Mouse (Mus musculus): ENCODE results near the gene Per2. TPM values are rescaled to one million over a fixed set of nuclear protein-coding genes. Genes with fewer than 3 reads are reported as not detected.
A peak's percentile ranks its signal among the peaks of the same experiment; 100 is the strongest.

Per2 gene
- polyA plus RNA-seq, 1 experiment: 3.7 TPM

DNA sequence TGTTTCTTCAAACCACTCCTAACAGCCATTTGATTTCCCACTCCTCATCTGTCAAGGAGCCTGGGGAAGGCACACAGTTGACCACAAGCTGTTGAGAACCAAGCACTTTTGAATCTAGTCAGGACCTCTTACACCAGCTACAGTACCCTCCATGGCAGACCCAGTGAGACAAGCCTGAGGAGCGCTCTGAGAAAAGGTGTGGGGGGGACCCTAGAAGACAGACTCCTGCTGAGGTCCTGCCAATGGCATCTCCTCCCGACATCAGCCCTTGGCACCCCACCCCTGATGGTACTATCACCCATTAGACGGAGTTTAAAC is 22.1 kb downstream of the Per2 start:
- DNase-seq (ENCODE audit: low read depth in 1 of 2, low spot score in 2 of 2): no peak
- Histone ChIP-seq H3K36me3 (ENCODE audit: control insufficient read depth, insufficient read depth, low read length) (0 out of 2 replicates have a peak, but pooled peaks cover 1% of the 10 kb centered on the region), H3K27me3 (ENCODE audit: control insufficient read depth, insufficient read depth, low read length) (no peaks in the 10 kb centered on the region), H3K27ac (ENCODE audit: insufficient read depth, low read length) (no peak overlapping the region), H3K4me1 (ENCODE audit: control insufficient read depth, insufficient read depth, insufficient read length) (peaks cover 3% of the 10 kb centered on the region), H3K4me3 (ENCODE audit: extremely low read depth, insufficient read depth, insufficient read length) (no peak overlapping the region)
- WGBS: 88% methylated on average over 3 of the region's 3 CpGs
- TF ChIP-seq CTCF (IDR thresholded peaks at IDR 0.05; ENCODE audit: extremely low read depth, insufficient read depth, insufficient read length, insufficient replicate concordance): no peak
- TF ChIP-seq POLR2A (IDR thresholded peaks at IDR 0.05; ENCODE audit: low read depth, low read length): no peak

DNA sequence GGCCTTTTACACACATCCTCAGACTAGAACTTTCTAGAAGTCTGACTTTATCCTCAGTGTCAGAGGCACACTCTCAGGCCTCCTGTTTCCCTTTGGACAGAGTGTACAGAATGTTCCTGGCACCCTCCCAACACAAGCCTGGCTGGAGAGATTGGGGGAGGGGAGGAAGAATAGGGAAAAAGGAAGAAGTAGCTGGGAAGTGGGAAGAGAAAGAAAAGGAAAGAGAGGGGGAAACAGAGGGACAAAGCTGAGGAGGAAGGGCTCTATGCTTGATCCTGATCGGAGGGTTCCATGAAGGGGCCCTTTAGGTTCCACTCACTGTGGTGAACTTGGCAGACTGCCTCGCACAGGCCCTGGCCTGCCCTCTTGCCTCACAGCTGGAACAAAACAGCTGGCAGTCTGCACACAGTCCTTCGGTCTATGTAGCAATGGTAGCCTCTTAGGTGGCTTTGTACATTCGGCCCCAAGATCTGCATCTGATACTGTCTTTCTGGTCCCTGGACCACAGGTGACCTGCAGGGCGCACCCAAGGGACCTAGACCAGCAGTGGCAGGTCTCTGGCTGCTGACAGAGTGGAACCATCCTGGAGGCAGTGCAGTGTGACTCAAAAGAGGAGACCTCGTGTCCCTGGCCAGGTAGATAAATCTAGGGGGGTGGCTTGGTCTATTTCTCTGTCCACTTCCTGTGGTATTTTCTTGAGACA is 22.6 kb downstream of the Per2 start:
- TF ChIP-seq CTCF (IDR thresholded peaks at IDR 0.05; ENCODE audit: extremely low read depth, insufficient read depth, insufficient read length, insufficient replicate concordance): no peak
- no peak for TF ChIP-seq POLR2A (IDR thresholded peaks at IDR 0.05; ENCODE audit: low read depth, low read length)
- 53% methylated on average over 6 of the region's 6 CpGs for whole genome bisulfite sequencing
- no peak for DNase-seq (ENCODE audit: low read depth in 1 of 2, low spot score in 2 of 2)
- 0 out of 2 replicates have a peak overlapping the region, but pooled peaks have one; percentile 36 for H3K27ac ChIP-seq (ENCODE audit: insufficient read depth, low read length)
- no peaks in the 10 kb centered on the region for H3K27me3 ChIP-seq (ENCODE audit: control insufficient read depth, insufficient read depth, low read length)
- no peak overlapping the region for H3K4me3 ChIP-seq (ENCODE audit: extremely low read depth, insufficient read depth, insufficient read length)
- peaks cover 3% of the 10 kb centered on the region for H3K4me1 ChIP-seq (ENCODE audit: control insufficient read depth, insufficient read depth, insufficient read length)
- 0 out of 2 replicates have a peak, but pooled peaks cover 1% of the 10 kb centered on the region for H3K36me3 ChIP-seq (ENCODE audit: control insufficient read depth, insufficient read depth, low read length)

DNA sequence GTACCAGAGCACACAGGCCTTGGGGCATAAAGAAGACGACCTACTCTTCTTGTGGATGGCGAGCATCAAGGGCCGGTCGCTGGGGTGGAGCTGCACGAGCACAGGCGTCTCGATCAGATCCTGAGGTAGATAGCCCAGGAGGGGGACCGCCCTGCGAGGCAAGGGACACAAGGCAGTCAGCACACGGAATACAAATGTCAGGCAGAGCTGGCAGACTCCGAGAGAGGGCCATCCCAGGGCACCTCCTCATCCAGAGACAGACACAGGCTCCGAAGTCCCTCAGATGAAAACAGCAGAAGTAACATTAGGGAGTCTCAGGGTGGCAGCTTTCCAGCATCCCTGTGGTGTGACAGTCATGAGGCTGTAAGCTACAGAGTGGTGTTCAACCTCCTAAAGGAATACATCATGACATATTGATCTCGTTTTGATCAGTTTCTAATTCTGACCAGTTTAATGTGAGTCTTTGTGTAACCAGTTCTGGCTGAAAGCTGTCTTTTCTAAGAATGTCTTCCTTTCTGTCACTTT is 23.5 kb downstream of the Per2 start:
- H3K36me3 ChIP-seq (ENCODE audit: control insufficient read depth, insufficient read depth, low read length): 0 out of 2 replicates have a peak, but pooled peaks cover 1% of the 10 kb centered on the region
- DNase-seq (ENCODE audit: low read depth in 1 of 2, low spot score in 2 of 2): no peak
- TF ChIP-seq POLR2A (IDR thresholded peaks at IDR 0.05; ENCODE audit: low read depth, low read length) (no peak), CTCF (IDR thresholded peaks at IDR 0.05; ENCODE audit: extremely low read depth, insufficient read depth, insufficient read length, insufficient replicate concordance) (no peak)
- H3K4me1 ChIP-seq (ENCODE audit: control insufficient read depth, insufficient read depth, insufficient read length): peaks cover 3% of the 10 kb centered on the region
- H3K27ac ChIP-seq (ENCODE audit: insufficient read depth, low read length): no peak overlapping the region
- WGBS: 88% methylated on average over 13 of the region's 13 CpGs
- H3K4me3 ChIP-seq (ENCODE audit: extremely low read depth, insufficient read depth, insufficient read length): no peak overlapping the region
- H3K27me3 ChIP-seq (ENCODE audit: control insufficient read depth, insufficient read depth, low read length): no peaks in the 10 kb centered on the region

DNA sequence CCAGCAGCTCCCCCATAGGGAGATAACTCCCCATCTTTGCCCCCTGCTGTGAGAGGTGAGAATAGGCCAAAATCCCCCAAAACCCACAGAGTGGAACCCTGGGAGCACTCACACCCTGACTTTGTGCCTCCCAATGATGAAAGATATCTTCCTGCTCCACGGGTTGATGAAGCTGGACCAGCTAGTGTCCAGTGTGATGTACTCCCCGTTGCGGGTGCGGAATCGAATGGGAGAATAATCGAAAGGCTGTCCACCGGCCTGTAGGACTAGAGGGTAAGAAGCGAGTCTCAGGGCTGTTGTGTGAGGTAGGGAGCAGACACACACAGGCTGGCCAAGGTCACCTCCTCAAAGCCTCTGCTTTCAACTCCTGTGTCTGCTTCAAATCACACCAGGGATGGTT is 24.2 kb downstream of the Per2 start:
- Histone ChIP-seq H3K36me3 (ENCODE audit: control insufficient read depth, insufficient read depth, low read length) (no peaks in the 10 kb centered on the region), H3K27me3 (ENCODE audit: control insufficient read depth, insufficient read depth, low read length) (no peaks in the 10 kb centered on the region)
- 95% methylated on average over 8 of the region's 8 CpGs for WGBS

DNA sequence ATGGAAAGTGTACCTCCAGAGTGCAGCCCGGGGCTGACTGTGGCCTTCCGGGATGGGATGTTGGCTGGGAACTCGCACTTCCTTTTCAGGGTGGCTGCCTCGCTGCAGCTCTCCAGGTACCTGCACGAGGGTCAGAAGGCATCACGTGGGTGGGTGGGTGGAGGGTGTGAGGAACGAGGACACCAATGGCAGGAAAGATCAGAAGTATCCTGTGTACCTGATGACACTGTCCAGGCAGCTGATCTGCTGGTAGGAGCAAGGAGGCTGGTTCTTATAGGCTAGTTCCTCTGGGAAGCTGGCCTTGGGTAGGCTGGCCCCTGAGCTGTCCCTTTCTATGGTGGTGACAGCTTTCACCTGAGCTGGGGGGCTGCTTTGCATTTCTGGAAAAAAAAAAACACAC is 28.4 kb downstream of the Per2 start:
- no peaks in the 10 kb centered on the region for H3K27me3 ChIP-seq (ENCODE audit: control insufficient read depth, insufficient read depth, low read length)
- no peaks in the 10 kb centered on the region for H3K4me1 ChIP-seq (ENCODE audit: control insufficient read depth, insufficient read depth, insufficient read length)
- H3K4me3 ChIP-seq (ENCODE audit: extremely low read depth, insufficient read depth, insufficient read length): no peak overlapping the region
- DNase-seq (ENCODE audit: low read depth in 1 of 2, low spot score in 2 of 2): no peak
- TF ChIP-seq CTCF (IDR thresholded peaks at IDR 0.05; ENCODE audit: extremely low read depth, insufficient read depth, insufficient read length, insufficient replicate concordance): no peak
- TF ChIP-seq POLR2A (IDR thresholded peaks at IDR 0.05; ENCODE audit: low read depth, low read length): no peak
- no peak overlapping the region for H3K27ac ChIP-seq (ENCODE audit: insufficient read depth, low read length)
- 81% methylated on average over 7 of the region's 7 CpGs for WGBS
- no peaks in the 10 kb centered on the region for H3K36me3 ChIP-seq (ENCODE audit: control insufficient read depth, insufficient read depth, low read length)

More for the DNA sequence above, 24.2 kb downstream of the Per2 start:
- no peak for DNase-seq (ENCODE audit: low read depth in 1 of 2, low spot score in 2 of 2)
- TF ChIP-seq POLR2A (IDR thresholded peaks at IDR 0.05; ENCODE audit: low read depth, low read length): no peak
- no peak for TF ChIP-seq CTCF (IDR thresholded peaks at IDR 0.05; ENCODE audit: extremely low read depth, insufficient read depth, insufficient read length, insufficient replicate concordance)
- Histone ChIP-seq H3K27ac (ENCODE audit: insufficient read depth, low read length) (no peak overlapping the region), H3K4me1 (ENCODE audit: control insufficient read depth, insufficient read depth, insufficient read length) (peaks cover 3% of the 10 kb centered on the region), H3K4me3 (ENCODE audit: extremely low read depth, insufficient read depth, insufficient read length) (no peak overlapping the region)

DNA sequence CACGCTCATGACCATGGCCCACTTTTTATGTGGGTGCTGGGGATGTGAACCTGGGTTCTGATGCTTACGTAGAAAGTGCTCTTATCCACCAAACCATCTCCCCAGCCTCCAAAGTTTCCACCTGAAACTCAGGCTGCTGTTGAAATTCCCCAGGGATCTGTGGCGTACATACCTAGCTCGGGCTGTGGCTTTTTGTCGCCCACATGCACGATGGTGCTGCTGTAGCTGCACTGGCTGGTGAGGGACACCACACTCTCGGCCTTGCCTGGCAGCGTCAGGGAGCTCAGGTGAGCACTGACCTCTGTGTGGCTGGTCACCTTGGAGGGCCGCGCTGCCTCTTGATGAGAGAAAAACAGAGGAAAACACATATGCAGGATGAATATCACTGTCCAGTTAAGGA is 29.9 kb downstream of the Per2 start:
- TF ChIP-seq POLR2A (IDR thresholded peaks at IDR 0.05; ENCODE audit: low read depth, low read length) (no peak), CTCF (IDR thresholded peaks at IDR 0.05; ENCODE audit: extremely low read depth, insufficient read depth, insufficient read length, insufficient replicate concordance) (no peak)
- H3K27me3 ChIP-seq (ENCODE audit: control insufficient read depth, insufficient read depth, low read length): no peaks in the 10 kb centered on the region
- no peak overlapping the region for H3K27ac ChIP-seq (ENCODE audit: insufficient read depth, low read length)
- WGBS: 90% methylated on average over 10 of the region's 10 CpGs
- no peaks in the 10 kb centered on the region for H3K36me3 ChIP-seq (ENCODE audit: control insufficient read depth, insufficient read depth, low read length)
- no peak for DNase-seq (ENCODE audit: low read depth in 1 of 2, low spot score in 2 of 2)
- no peak overlapping the region for H3K4me3 ChIP-seq (ENCODE audit: extremely low read depth, insufficient read depth, insufficient read length)
- H3K4me1 ChIP-seq (ENCODE audit: control insufficient read depth, insufficient read depth, insufficient read length): no peaks in the 10 kb centered on the region

DNA sequence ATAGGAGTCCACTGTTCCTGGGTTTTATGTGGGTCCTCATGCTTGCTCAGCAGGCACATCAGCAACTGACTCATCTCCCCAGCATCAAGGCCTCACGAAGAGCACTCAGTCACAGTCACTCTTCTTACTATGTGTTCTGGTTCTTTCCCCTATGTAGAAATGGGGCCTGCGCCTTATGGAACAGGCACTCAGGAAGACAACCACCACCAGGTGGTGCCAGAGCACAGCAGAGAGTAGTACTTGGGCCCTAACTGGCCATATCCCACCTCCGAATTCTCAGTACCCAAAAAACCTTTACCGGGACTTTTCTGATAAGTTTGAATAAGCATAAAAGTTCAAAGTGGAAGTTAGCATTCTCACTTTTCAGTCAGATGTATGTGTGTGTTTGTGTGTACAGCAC is 30.5 kb downstream of the Per2 start:
- WGBS: 44% methylated on average over 4 of the region's 4 CpGs
- H3K27ac ChIP-seq (ENCODE audit: insufficient read depth, low read length): no peak overlapping the region
- no peak overlapping the region for H3K4me3 ChIP-seq (ENCODE audit: extremely low read depth, insufficient read depth, insufficient read length)
- DNase-seq (ENCODE audit: low read depth in 1 of 2, low spot score in 2 of 2): peak; percentile 37 to 75
- TF ChIP-seq CTCF (IDR thresholded peaks at IDR 0.05; ENCODE audit: extremely low read depth, insufficient read depth, insufficient read length, insufficient replicate concordance): peak; percentile 80; the same call in 1 of the 2 replicates
- TF ChIP-seq POLR2A (IDR thresholded peaks at IDR 0.05; ENCODE audit: low read depth, low read length): no peak
- no peaks in the 10 kb centered on the region for H3K27me3 ChIP-seq (ENCODE audit: control insufficient read depth, insufficient read depth, low read length)
- no peaks in the 10 kb centered on the region for H3K4me1 ChIP-seq (ENCODE audit: control insufficient read depth, insufficient read depth, insufficient read length)
- no peaks in the 10 kb centered on the region for H3K36me3 ChIP-seq (ENCODE audit: control insufficient read depth, insufficient read depth, low read length)

Measured in spleen, adult 2 months (tissue).